Mouse (Mus musculus): ENCODE measurements around the gene Hist2h2ab.

The Hist2h2ab gene

GRCm38 (mm10) chr3:96262216-96262875, 42.7 kb downstream of the Hist2h2ab start:
- DNase-seq (ENCODE audit: low spot score): peak; percentile 69

- peak; percentile 96 for DNase-seq (ENCODE audit: low spot score)
These were observed 43.4 kb downstream of the Hist2h2ab start, which contains the start of gene Hist2h4 for GRCm38 (mm10) chr3:96262979-96263550. Gene Hist2h4 (minus strand): TSS chr3:96263311.

GRCm38 (mm10) chr3:96263558-96264403, 44.1 kb downstream of the Hist2h2ab start:
- peak; percentile 64 for DNase-seq (ENCODE audit: low spot score)

GRCm38 (mm10) chr3:96264404-96264949, 44.8 kb downstream of the Hist2h2ab start:
- no peak for DNase-seq (ENCODE audit: low spot score)

- DNase-seq (ENCODE audit: low spot score): no peak
These were observed 46.6 kb downstream of the Hist2h2ab start for GRCm38 (mm10) chr3:96266132-96266710.

GRCm38 (mm10) chr3:96267541-96267940, 47.9 kb downstream of the Hist2h2ab start:
- no peak for DNase-seq (ENCODE audit: low spot score)

GRCm38 (mm10) chr3:96268051-96268775, 48.5 kb downstream of the Hist2h2ab start, which contains the start of gene Hist2h3b:
Gene Hist2h3b (plus strand): TSS chr3:96268654.
- DNase-seq (ENCODE audit: low spot score): peak; percentile 50

- DNase-seq (ENCODE audit: low spot score): peak; percentile 46
These were observed 49.2 kb downstream of the Hist2h2ab start for GRCm38 (mm10) chr3:96268776-96269378.

Data from T-cell, adult 2 months (primary cell).